Mouse (Mus musculus): ENCODE results near the gene Cd8a. TPM values are rescaled to one million over a fixed set of nuclear protein-coding genes. Genes with fewer than 3 reads are reported as not detected.

Gene Cd8a
- polyA plus RNA-seq, 1 experiment from 2014 or later: not detected

DNA sequence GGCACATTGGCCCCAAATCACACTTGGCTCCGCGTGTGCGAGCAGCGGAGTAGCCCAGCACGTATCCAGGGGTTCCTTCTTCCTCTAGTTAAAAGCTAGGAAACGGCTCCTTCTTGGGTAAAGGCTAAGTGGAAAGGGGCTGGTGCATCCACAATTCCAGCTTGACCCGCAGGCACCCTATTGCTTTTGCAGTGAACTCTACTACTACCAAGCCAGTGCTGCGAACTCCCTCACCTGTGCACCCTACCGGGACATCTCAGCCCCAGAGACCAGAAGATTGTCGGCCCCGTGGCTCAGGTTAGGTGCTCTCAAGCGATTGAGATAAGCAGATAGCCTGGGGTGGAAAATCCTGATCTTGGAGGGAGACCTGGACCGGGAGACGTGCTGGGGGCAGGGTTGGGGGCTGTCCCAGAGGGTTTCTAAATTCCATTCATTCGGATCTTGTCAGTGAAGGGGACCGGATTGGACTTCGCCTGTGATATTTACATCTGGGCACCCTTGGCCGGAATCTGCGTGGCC is 1.1 kb downstream of the Cd8a start:
- ATAC-seq (ENCODE audit: low FRiP score, low read depth): no peak
- WGBS: 93% methylated on average over 19 of the region's 19 CpGs
- no peak overlapping the region for H3K9ac ChIP-seq
- no peaks in the 10 kb centered on the region for H3K9me3 ChIP-seq
- no peak overlapping the region for H3K4me2 ChIP-seq (replicated peaks)
- H3K36me3 ChIP-seq: no peaks in the 10 kb centered on the region
- H3K27ac ChIP-seq: no peak overlapping the region
- no peak overlapping the region for H3K4me3 ChIP-seq
- H3K4me1 ChIP-seq: no peaks in the 10 kb centered on the region
- H3K27me3 ChIP-seq (replicated peaks): no peaks in the 10 kb centered on the region

DNA sequence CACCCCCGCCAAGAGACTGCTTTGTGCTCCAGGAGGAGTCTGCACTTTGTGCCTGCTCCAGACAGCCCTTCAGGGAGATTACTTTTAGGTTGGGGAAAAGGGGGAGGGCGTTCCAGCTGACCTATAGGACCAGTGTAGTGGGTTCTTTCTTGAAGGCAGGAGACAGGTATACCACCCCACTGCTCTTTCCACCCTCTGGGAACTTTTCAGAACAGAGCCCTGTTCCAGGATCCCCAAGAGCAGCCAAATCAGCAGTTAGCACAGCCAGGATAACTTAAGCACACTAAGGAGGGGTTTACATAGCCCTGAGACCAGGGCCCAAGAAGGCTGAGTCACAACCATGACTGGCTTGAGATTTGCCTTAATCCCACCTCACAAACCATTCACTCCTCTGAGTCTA is 1.7 kb downstream of the Cd8a start:
- Histone ChIP-seq H3K4me3 (no peak overlapping the region), H3K9me3 (no peaks in the 10 kb centered on the region), H3K9ac (no peak overlapping the region), H3K36me3 (no peaks in the 10 kb centered on the region), H3K4me2 (replicated peaks) (no peak overlapping the region), H3K27me3 (replicated peaks) (no peaks in the 10 kb centered on the region), H3K27ac (no peak overlapping the region), H3K4me1 (no peaks in the 10 kb centered on the region)
- WGBS: 67% methylated on average over 2 of the region's 2 CpGs
- no peak for ATAC-seq (ENCODE audit: low FRiP score, low read depth)

DNA sequence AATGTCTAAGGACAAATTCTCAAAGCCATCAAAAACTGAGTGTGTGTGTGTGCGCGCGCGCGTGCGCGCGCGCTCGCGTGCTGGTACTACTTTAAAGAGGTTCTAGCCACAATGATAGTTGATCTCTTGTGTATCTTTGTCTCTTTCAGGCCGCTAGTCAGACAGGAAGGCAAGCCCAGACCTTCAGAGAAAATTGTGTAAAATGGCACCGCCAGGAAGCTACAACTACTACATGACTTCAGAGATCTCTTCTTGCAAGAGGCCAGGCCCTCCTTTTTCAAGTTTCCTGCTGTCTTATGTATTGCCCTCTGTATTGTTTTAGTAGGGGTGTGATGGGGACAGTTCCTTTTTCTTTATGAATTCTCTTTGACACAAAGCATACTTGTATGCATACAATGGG is 3.5 kb downstream of the Cd8a start:
- H3K9ac ChIP-seq: no peak overlapping the region
- no peak overlapping the region for H3K4me2 ChIP-seq (replicated peaks)
- no peaks in the 10 kb centered on the region for H3K36me3 ChIP-seq
- H3K4me3 ChIP-seq: no peak overlapping the region
- no peaks in the 10 kb centered on the region for H3K9me3 ChIP-seq
- 96% methylated on average over 13 of the region's 13 CpGs for WGBS
- no peak overlapping the region for H3K27ac ChIP-seq
- H3K4me1 ChIP-seq: no peaks in the 10 kb centered on the region
- H3K27me3 ChIP-seq (replicated peaks): no peaks in the 10 kb centered on the region
- no peak for ATAC-seq (ENCODE audit: low FRiP score, low read depth)

DNA sequence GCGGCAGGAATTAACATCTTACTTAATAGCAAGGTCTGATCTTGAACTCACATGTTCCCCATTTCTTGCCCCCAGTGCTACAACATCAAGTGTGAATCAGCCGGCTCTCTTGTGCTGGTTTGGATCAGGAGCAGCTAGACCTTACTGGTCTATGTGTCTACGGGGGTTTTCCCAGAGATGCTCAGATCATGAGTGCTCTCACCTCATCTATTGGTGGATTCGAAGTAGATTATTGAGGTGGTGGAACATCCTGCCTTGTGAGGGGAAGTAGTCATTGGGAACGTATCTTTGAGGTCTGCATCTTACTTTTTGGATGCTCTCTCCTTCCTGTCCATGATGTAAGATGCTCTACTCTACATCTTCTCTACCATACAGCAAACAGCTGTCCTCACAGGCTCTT is 8.4 kb downstream of the Cd8a start:
- H3K9ac ChIP-seq: no peak overlapping the region
- no peak for ATAC-seq (ENCODE audit: low FRiP score, low read depth)
- no peaks in the 10 kb centered on the region for H3K36me3 ChIP-seq

DNA sequence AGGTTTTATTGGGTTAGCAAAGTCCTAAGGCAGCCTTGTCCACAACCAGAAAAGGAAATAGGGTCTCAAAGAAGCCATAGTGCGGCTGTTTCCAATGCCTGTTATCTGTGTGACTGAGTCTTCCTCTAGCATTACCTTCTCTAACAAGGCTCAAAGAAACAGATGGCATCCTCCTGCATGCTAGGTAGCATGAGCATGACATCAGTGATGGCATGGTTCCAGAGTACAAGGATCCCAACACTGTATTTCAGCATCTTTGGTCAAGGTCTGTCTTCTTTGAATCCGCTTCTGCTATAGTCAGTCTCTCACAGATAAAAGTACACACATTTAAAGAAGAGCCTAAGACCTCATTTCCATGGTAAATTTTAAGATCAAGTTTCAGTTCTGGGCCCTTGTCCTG is 17.3 kb downstream of the Cd8a start:
- no peaks in the 10 kb centered on the region for H3K27me3 ChIP-seq (replicated peaks)
- WGBS: 94% methylated on average over 2 of the region's 2 CpGs
- no peak overlapping the region for H3K27ac ChIP-seq
- peaks cover 29% of the 10 kb centered on the region for H3K36me3 ChIP-seq
- ATAC-seq (ENCODE audit: low FRiP score, low read depth): no peak
- no peak overlapping the region for H3K4me2 ChIP-seq (replicated peaks)
- H3K4me3 ChIP-seq: no peak overlapping the region
- H3K4me1 ChIP-seq: no peaks in the 10 kb centered on the region
- H3K9me3 ChIP-seq: no peaks in the 10 kb centered on the region
- H3K9ac ChIP-seq: no peak overlapping the region

More for the DNA sequence above, 8.4 kb downstream of the Cd8a start:
- Histone ChIP-seq H3K4me1 (no peaks in the 10 kb centered on the region), H3K27ac (no peak overlapping the region), H3K4me3 (no peak overlapping the region), H3K9me3 (no peaks in the 10 kb centered on the region), H3K4me2 (replicated peaks) (no peak overlapping the region), H3K27me3 (replicated peaks) (no peaks in the 10 kb centered on the region)
- whole genome bisulfite sequencing: 95% methylated on average over 5 of the region's 5 CpGs

DNA sequence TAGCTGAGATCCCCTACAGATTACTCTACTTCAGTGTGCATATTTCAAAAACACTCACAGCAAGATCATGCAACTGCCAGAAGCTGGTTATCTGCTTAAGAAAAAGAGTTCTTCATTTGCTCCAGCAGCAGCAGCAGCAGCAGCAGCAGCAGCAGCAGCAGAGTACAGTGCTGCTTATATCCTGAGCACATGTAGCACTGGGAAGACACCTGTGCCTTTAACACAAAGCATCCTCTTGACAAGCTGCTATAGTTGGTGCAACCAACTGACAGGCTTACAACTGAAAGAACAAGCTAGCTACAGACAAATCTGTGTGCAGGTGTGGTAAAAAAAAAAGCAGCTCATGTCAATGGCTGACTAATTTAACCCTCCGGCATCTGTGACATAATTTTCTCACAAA is 22.8 kb downstream of the Cd8a start:
- Histone ChIP-seq H3K27me3 (replicated peaks) (no peaks in the 10 kb centered on the region), H3K4me3 (no peak overlapping the region), H3K27ac (no peak overlapping the region), H3K4me2 (replicated peaks) (no peak overlapping the region), H3K9ac (no peak overlapping the region), H3K4me1 (no peaks in the 10 kb centered on the region), H3K36me3 (peaks cover 37% of the 10 kb centered on the region), H3K9me3 (no peaks in the 10 kb centered on the region)
- no peak for ATAC-seq (ENCODE audit: low FRiP score, low read depth)
- WGBS: 92% methylated on average over 1 of the region's 1 CpGs

DNA sequence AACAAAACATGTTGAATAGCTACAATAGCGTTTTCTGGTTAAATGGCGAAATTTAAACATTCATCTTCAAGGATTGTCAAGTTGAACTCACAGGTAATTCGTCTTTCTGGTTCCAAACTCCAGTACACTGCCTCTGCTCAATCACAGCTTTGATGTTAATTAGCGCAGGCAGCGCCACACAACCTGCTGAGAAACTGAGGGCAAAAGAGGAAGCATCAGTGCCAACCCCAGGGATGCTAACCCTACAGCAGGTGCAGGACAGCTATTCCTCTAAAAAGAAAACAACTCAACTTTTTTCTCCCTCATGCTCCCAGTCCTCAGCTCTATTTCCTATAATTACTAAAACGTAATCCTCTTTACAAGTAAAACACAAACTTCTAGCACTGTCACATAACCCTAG is 23.5 kb downstream of the Cd8a start:
- no peak for ATAC-seq (ENCODE audit: low FRiP score, low read depth)
- peaks cover 33% of the 10 kb centered on the region for H3K36me3 ChIP-seq
- H3K9ac ChIP-seq: no peak overlapping the region
- 91% methylated on average over 6 of the region's 6 CpGs for WGBS
- H3K27ac ChIP-seq: no peak overlapping the region
- no peak overlapping the region for H3K4me3 ChIP-seq
- no peaks in the 10 kb centered on the region for H3K4me1 ChIP-seq
- H3K4me2 ChIP-seq (replicated peaks): no peak overlapping the region
- no peaks in the 10 kb centered on the region for H3K9me3 ChIP-seq
- H3K27me3 ChIP-seq (replicated peaks): no peaks in the 10 kb centered on the region

DNA sequence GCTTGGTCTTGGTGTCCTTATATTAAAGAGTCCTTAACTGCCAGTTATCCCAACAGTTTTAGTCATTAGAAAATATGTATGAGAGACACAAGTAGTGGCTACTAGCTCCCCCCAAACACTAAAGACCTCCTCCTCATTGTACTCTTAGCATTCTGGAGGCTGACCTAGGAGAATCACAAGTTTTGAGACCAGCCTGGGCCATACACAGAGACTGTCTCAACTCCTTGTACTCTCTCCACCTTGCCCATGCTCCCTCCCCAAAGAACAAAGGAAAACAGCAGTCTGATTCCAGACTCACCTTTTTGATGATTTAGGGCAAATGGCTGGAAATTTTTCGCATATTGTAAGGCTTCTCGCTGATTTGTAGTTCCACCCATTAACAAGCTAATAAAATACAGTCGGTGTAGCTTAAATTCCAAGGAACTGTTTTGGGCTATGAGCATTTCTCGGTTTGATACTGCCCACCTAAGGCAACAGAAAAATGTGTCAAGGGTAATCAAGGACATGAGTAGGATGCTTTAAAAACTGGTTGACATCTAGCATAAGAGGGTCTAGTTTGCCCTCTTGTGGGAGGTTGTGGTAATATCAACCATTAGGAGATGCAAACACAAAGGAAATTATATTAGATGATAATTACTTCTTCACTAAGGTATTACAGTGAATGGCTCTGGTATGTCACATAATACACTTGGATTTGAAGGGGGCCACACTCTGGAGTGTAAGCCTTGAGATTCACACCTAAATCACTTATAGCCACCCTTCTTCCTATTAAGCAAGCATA is 25.8 kb downstream of the Cd8a start:
- ATAC-seq (ENCODE audit: low FRiP score, low read depth): no peak
- no peak overlapping the region for H3K4me3 ChIP-seq
- 91% methylated on average over 4 of the region's 4 CpGs for WGBS

DNA sequence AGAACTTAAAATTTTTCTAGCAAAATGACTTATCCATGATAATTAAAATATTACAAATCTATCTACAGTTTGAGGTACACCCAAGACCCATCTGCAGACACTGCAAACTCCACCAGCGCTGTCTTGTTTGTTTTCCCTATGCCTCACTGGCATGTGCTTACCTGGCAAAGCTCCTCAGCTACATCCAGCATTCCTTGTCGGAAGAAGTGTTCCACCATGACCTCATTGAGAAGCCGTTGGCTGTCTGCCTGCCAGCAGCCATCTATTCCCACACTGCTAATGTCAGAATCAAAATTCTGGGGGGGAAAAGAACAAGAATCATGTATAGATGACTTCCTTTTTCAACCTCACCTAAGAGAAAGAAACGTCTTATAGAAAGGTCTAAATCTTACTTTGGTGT is 41.4 kb downstream of the Cd8a start:
- Histone ChIP-seq H3K4me3 (no peak overlapping the region), H3K27ac (no peak overlapping the region), H3K36me3 (peaks cover 10% of the 10 kb centered on the region), H3K27me3 (replicated peaks) (no peaks in the 10 kb centered on the region), H3K4me1 (no peaks in the 10 kb centered on the region), H3K9me3 (no peaks in the 10 kb centered on the region), H3K4me2 (replicated peaks) (no peak overlapping the region), H3K9ac (no peak overlapping the region)
- ATAC-seq (ENCODE audit: low FRiP score, low read depth): no peak
- 93% methylated on average over 4 of the region's 4 CpGs for WGBS

More for the DNA sequence above, 25.8 kb downstream of the Cd8a start:
- Histone ChIP-seq H3K4me1 (no peaks in the 10 kb centered on the region), H3K27ac (no peak overlapping the region), H3K36me3 (peaks cover 19% of the 10 kb centered on the region; the same call in 1 of the 2 replicates), H3K9me3 (no peaks in the 10 kb centered on the region), H3K27me3 (replicated peaks) (no peaks in the 10 kb centered on the region), H3K4me2 (replicated peaks) (no peak overlapping the region), H3K9ac (no peak overlapping the region)

DNA sequence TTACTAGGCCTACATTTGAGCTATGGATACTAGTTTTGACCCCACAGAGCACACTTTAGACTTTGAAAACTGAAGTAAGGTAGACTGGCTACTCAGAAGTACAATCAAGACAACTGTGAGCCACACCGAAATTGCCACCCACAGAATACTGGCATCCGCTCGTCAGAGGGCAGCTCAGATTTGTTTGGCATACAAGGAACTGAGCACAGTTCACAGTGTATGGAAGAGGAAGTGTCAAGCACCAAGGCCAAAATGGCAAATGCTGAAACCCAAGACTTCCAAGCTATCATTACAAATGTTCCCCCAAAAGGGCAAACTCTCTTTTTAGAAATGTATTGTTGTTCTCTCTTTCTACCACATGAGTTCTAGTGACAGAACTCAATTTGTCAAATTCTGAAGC is 42.2 kb downstream of the Cd8a start:
- H3K9ac ChIP-seq: no peak overlapping the region
- no peak overlapping the region for H3K27ac ChIP-seq
- H3K27me3 ChIP-seq (replicated peaks): no peaks in the 10 kb centered on the region
- H3K9me3 ChIP-seq: no peaks in the 10 kb centered on the region
- H3K4me1 ChIP-seq: no peaks in the 10 kb centered on the region
- ATAC-seq (ENCODE audit: low FRiP score, low read depth): no peak
- no peak overlapping the region for H3K4me2 ChIP-seq (replicated peaks)
- WGBS: 85% methylated on average over 3 of the region's 3 CpGs
- H3K36me3 ChIP-seq: peaks cover 10% of the 10 kb centered on the region
- H3K4me3 ChIP-seq: no peak overlapping the region

DNA sequence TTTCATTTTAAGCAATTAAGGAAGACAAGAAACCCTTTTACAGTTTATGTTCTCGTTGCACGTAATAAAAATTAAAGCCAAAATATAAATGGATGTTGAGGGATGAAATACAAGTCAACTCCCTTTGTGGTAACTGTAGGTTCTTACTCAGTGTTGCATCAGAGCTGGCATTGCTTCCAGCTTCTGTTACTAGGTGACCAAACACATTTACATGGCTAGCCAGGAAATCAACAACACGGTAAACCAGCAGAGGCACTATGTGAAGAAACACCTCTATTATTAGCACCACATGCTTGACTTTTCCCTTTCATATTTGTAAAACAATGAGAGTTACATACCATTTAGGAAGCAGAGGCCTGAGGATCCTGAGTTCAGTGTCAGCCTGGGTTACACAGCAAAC is 45.6 kb downstream of the Cd8a start:
- no peaks in the 10 kb centered on the region for H3K9me3 ChIP-seq
- ATAC-seq (ENCODE audit: low FRiP score, low read depth): no peak
- WGBS: 94% methylated on average over 3 of the region's 3 CpGs

DNA sequence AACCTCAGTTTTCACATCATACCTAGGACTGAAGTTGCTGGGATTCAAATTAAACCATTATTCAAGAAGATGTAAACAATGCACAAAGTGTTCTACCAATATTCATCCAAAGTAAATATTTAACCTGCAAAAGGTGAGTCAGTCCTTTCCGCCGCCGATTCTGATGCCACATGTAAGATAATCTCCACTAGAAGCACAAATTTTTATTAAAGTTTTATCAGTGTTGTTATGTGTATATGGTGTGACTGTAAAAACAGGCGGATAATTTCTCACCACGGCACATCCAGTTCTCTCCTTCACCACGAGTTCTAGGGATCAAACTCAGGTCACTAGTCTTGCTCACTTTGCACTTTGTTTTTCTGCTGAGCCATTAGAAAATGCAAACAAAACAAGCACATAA is 47.6 kb downstream of the Cd8a start:
- H3K4me1 ChIP-seq: no peaks in the 10 kb centered on the region
- no peaks in the 10 kb centered on the region for H3K9me3 ChIP-seq
- H3K36me3 ChIP-seq: peaks cover 4% of the 10 kb centered on the region
- no peak for ATAC-seq (ENCODE audit: low FRiP score, low read depth)
- no peaks in the 10 kb centered on the region for H3K27me3 ChIP-seq (replicated peaks)
- no peak overlapping the region for H3K9ac ChIP-seq
- H3K27ac ChIP-seq: no peak overlapping the region
- no peak overlapping the region for H3K4me2 ChIP-seq (replicated peaks)
- H3K4me3 ChIP-seq: no peak overlapping the region
- WGBS: 93% methylated on average over 6 of the region's 6 CpGs

More for the DNA sequence above, 45.6 kb downstream of the Cd8a start:
- H3K9ac ChIP-seq: no peak overlapping the region
- H3K36me3 ChIP-seq: peaks cover 4% of the 10 kb centered on the region
- no peaks in the 10 kb centered on the region for H3K4me1 ChIP-seq
- H3K4me3 ChIP-seq: no peak overlapping the region
- H3K4me2 ChIP-seq (replicated peaks): no peak overlapping the region
- no peaks in the 10 kb centered on the region for H3K27me3 ChIP-seq (replicated peaks)
- H3K27ac ChIP-seq: no peak overlapping the region

DNA sequence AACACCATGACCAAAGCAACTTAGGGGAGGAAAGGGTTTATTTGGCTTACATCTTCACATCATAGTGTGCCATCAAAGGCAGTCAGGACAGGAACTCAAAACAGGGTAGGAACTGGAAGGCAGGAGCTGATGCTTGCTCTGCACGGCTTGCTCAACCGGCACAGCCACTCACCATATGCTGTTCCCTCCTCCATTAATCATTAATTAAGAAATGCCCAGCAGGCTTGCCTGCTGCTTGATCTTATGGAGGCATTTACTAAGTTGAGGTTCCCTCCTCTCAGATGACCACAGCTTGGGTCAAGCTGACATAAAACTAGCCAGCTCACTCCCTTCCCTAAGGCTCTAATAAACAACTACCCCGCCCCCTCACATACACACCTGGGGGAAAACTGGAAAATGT is 48.9 kb downstream of the Cd8a start:
- Histone ChIP-seq H3K9ac (no peak overlapping the region), H3K36me3 (peaks cover 8% of the 10 kb centered on the region), H3K4me3 (no peak overlapping the region), H3K9me3 (no peaks in the 10 kb centered on the region), H3K4me1 (no peaks in the 10 kb centered on the region), H3K27me3 (replicated peaks) (no peaks in the 10 kb centered on the region), H3K27ac (no peak overlapping the region), H3K4me2 (replicated peaks) (no peak overlapping the region)
- 82% methylated on average over 3 of the region's 3 CpGs for WGBS
- no peak for ATAC-seq (ENCODE audit: low FRiP score, low read depth)
